Mouse (Mus musculus) stomach, embryonic 15.5 days (tissue): ENCODE measurements around the gene Kansl1. TPM values are rescaled to one million over a fixed set of nuclear protein-coding genes. Genes with fewer than 3 reads are reported as not detected.

Source experiments
- ATAC-seq: fragments of 200-750 bp; cut with Nextera tagmentation; 2 replicates; pipeline ENCODE4 v1.8.0; 2017; ENCODE audit warnings: low read depth, moderate number of reproducible peaks, moderate TSS enrichment; ENCODE audit not compliant: insufficient read depth, low FRiP score
- H3K27ac ChIP-seq: fragments of 300-500 bp; sonication (generic); 2 replicates; pipeline ENCODE4 v1.5.1; 2015; ENCODE audit warnings: mild to moderate bottlenecking, inconsistent platforms
- H3K27me3 ChIP-seq: fragments of 300-500 bp; sonication (generic); replicated peaks from 2 replicates; pipeline ENCODE4 v1.6.1; 2015; ENCODE audit warnings: inconsistent platforms
- H3K36me3 ChIP-seq: fragments of 300-500 bp; sonication (generic); 2 replicates; pipeline ENCODE4 v1.6.1; 2015; ENCODE audit warnings: inconsistent platforms
- H3K4me1 ChIP-seq: fragments of 300-500 bp; sonication (generic); 2 replicates; pipeline ENCODE4 v1.6.1; 2015; ENCODE audit warnings: inconsistent platforms
- H3K4me2 ChIP-seq: fragments of 300-500 bp; sonication (generic); 2 replicates; pipeline ENCODE4 v1.6.1; 2015; ENCODE audit warnings: mild to moderate bottlenecking, inconsistent platforms
- H3K4me3 ChIP-seq: fragments of 300-500 bp; sonication (generic); replicated peaks from 2 replicates; pipeline ENCODE4 v1.5.1; 2015; ENCODE audit warnings: inconsistent platforms
- H3K9ac ChIP-seq: fragments of 300-500 bp; sonication (generic); 2 replicates; pipeline ENCODE4 v1.6.1; 2015; ENCODE audit warnings: inconsistent platforms
- H3K9me3 ChIP-seq: fragments of 300-500 bp; sonication (generic); 2 replicates; pipeline ENCODE4 v1.6.1; 2016; ENCODE audit warnings: inconsistent platforms
- WGBS: fragments of 180-500 bp; shearing (Covaris S2); methylation state at CpG from one replicate; pipeline ENCODE4 v1.1.7; 2015; 5-methylcytosine and 5-hydroxymethylcytosine counted together
- polyA plus RNA-seq: library from polyadenylated mRNA; unstranded; fragments of >200 nt; fragmentation: Nextera tagmentation; extraction: Ambion mirVana; gene quantifications from 2 replicates; pipeline ENCODE4 v1.2.1, GENCODE M21; 2015

Gene Kansl1
- 16.6 and 19.1 TPM in 2 replicates for polyA plus RNA-seq

GRCm38 (mm10) chr11:104468751-104469268 lies at the start of gene Kansl1:
Gene Kansl1 (minus strand): TSS chr11:104468861.
- Histone ChIP-seq H3K9me3 (no peaks in the 10 kb centered on the region), H3K4me2 (peak within 1 kb of the TSS; percentile 84), H3K4me1 (peaks cover 9% of the 10 kb centered on the region; the same call in 1 of the 2 replicates), H3K9ac (peak within 1 kb of the TSS; percentile 86), H3K27ac (peak within 1 kb of the TSS; percentile 57), H3K27me3 (no peaks in the 10 kb centered on the region), H3K36me3 (no peaks in the 10 kb centered on the region), H3K4me3 (peak within 1 kb of the TSS; percentile 97)
- ATAC-seq, result peak; percentile 67
- WGBS, result 0% methylated on average over 62 of the region's 69 CpGs

DNA sequence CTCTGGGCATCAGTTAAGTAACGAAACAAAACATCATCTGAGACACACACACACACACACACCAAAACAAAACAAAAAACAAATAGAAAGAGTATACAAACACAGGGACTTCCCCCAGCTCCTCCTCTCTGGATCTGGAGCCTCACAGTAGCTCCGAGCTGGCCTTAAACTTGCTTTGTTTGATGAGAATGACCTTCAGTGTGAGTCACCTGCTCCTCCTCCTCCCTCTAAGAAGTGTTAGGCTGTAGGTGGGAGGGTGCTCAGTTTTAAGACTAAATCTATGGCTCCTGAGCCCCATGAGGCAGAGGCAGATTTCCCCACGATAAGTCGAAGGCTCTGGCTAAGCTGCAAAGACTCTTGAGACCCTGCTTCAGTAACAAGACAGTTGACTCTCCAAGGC lies 43.8 kb upstream of the Kansl1 start:
- no peak for ATAC-seq
- H3K36me3 ChIP-seq, result peaks cover 35% of the 10 kb centered on the region
- no peaks in the 10 kb centered on the region for H3K27me3 ChIP-seq
- 82% methylated on average over 4 of the region's 4 CpGs for WGBS
- H3K27ac ChIP-seq, result no peak overlapping the region
- no peak overlapping the region for H3K9ac ChIP-seq
- H3K9me3 ChIP-seq, result no peaks in the 10 kb centered on the region
- H3K4me2 ChIP-seq, result no peak overlapping the region
- no peaks in the 10 kb centered on the region for H3K4me1 ChIP-seq
- no peak overlapping the region for H3K4me3 ChIP-seq

DNA sequence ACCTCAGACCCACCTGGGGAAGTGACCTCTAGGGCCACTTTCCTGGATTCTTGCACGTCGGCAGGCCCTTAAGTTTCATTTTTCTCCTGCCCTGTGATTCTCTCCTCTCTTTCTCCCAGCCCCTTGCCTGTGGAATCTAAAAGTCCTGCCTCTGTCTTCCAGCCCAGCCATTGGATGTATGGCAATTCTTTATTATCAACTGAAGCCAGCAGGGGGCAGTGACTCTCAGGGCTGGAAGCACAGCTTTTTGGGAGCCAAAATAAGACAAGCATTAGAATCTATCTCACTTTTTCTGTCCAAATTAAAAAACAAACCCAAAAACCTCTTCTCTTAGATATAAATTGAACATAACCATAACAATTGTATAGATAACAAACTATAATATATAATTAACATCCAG lies 41.9 kb upstream of the Kansl1 start:
- Histone ChIP-seq H3K4me2 (no peak overlapping the region), H3K9ac (no peak overlapping the region), H3K4me1 (no peaks in the 10 kb centered on the region), H3K27ac (no peak overlapping the region), H3K4me3 (no peak overlapping the region), H3K27me3 (no peaks in the 10 kb centered on the region), H3K9me3 (no peaks in the 10 kb centered on the region), H3K36me3 (peaks cover 35% of the 10 kb centered on the region)
- ATAC-seq, result no peak
- WGBS, result 88% methylated on average over 2 of the region's 2 CpGs

- peaks cover 38% of the 10 kb centered on the region for H3K36me3 ChIP-seq
- H3K9me3 ChIP-seq, result no peaks in the 10 kb centered on the region
- ATAC-seq, result no peak
- no peak overlapping the region for H3K4me3 ChIP-seq
- H3K4me1 ChIP-seq, result no peaks in the 10 kb centered on the region
- no peak overlapping the region for H3K4me2 ChIP-seq
- H3K9ac ChIP-seq, result no peak overlapping the region
- no peaks in the 10 kb centered on the region for H3K27me3 ChIP-seq
- 79% methylated on average over 4 of the region's 4 CpGs for WGBS
- H3K27ac ChIP-seq, result no peak overlapping the region
These were observed 39.8 kb upstream of the Kansl1 start for GRCm38 (mm10) chr11:104508455-104508854.

DNA sequence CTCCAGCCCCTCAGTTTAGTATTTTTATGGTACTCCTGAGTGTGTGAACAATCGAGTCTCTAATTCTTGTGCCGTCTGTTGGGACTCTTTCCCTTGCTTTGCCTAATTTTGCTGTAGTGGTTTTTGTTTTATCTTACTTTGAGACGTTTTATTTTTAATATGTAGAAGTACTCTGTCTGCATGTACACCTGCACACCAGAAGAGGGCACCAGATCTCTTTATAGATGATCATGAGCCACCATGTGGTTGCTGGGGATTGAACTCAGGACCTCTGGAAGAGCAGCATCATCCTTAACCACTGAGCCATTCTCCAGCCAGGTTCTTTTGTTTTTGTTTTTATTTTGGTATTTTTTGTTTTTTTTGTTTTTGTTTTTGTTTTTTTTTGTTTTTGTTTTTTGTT lies 19.6 kb upstream of the Kansl1 start:
- Histone ChIP-seq H3K4me2 (no peak overlapping the region), H3K9ac (no peak overlapping the region), H3K4me1 (no peaks in the 10 kb centered on the region), H3K4me3 (no peak overlapping the region), H3K27me3 (no peaks in the 10 kb centered on the region), H3K36me3 (no peaks in the 10 kb centered on the region), H3K27ac (no peak overlapping the region), H3K9me3 (no peaks in the 10 kb centered on the region)
- no peak for ATAC-seq
- WGBS, result 77% methylated on average over 3 of the region's 3 CpGs

- Histone ChIP-seq H3K27me3 (no peaks in the 10 kb centered on the region), H3K4me2 (no peak overlapping the region), H3K4me3 (no peak overlapping the region), H3K36me3 (no peaks in the 10 kb centered on the region), H3K9ac (no peak overlapping the region), H3K4me1 (no peaks in the 10 kb centered on the region), H3K9me3 (no peaks in the 10 kb centered on the region), H3K27ac (no peak overlapping the region)
- ATAC-seq, result no peak
- WGBS, result 89% methylated on average over 8 of the region's 8 CpGs
These were observed 13.3 kb upstream of the Kansl1 start for GRCm38 (mm10) chr11:104481971-104482370.

DNA sequence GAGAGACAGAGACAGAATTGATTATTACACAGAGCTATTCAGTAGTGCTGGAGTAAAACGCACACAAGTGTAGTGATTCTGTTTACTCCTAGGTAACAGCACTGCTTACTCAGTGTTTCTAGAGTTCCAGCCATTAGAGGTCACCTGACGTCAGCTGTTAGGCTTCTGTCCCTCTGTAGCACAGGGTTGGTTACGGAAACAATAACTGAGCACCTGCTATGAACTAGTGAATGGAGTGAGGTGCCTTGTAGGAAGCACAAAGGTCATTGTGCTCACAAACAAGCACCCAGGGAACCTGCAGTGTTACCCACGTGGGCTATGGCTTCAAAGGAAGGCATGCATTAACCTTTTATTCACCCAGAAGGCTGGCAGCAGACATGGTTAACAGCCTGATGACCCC lies 10.8 kb upstream of the Kansl1 start:
- Histone ChIP-seq H3K4me1 (no peaks in the 10 kb centered on the region), H3K27me3 (no peaks in the 10 kb centered on the region), H3K9ac (no peak overlapping the region), H3K4me2 (no peak overlapping the region), H3K27ac (no peak overlapping the region), H3K36me3 (no peaks in the 10 kb centered on the region), H3K9me3 (no peaks in the 10 kb centered on the region), H3K4me3 (no peak overlapping the region)
- no peak for ATAC-seq
- 55% methylated on average over 4 of the region's 4 CpGs for WGBS

GRCm38 (mm10) chr11:104469371-104469835 lies 742 bp upstream of the Kansl1 start:
- Histone ChIP-seq H3K4me1 (peaks cover 9% of the 10 kb centered on the region; the same call in 1 of the 2 replicates), H3K9me3 (no peaks in the 10 kb centered on the region), H3K27me3 (no peaks in the 10 kb centered on the region), H3K4me3 (peak overlapping the region; percentile 97), H3K4me2 (peak overlapping the region; percentile 84), H3K36me3 (no peaks in the 10 kb centered on the region), H3K27ac (no peak overlapping the region; the same call in 1 of the 2 replicates), H3K9ac (peak overlapping the region; percentile 86)
- 1% methylated on average over 18 of the region's 19 CpGs for WGBS
- peak; percentile 100 for ATAC-seq

DNA sequence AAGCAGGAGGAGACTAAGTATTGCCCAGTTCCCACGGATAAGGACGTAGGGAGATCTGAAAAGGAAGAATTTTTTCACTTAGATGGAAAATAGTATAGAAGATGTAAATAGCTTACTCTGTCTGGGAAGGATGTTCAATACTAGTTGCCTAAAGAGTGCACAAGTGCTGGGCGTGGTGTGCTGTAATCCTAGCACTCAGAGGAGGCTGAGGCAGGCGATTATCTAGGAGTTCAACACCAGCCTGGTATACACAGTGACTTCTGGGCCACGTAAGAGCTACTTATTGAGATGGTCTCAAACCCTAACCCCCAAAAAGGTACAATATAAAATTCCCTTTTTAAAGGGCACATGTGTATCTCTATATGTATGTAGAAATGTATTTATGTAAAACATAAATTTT lies 963 bp downstream of the Kansl1 start:
- Histone ChIP-seq H3K4me1 (peaks cover 9% of the 10 kb centered on the region; the same call in 1 of the 2 replicates), H3K36me3 (no peaks in the 10 kb centered on the region), H3K9ac (no peak overlapping the region), H3K27me3 (no peaks in the 10 kb centered on the region), H3K9me3 (no peaks in the 10 kb centered on the region), H3K4me3 (no peak overlapping the region), H3K27ac (no peak overlapping the region), H3K4me2 (no peak overlapping the region)
- ATAC-seq, result no peak
- WGBS, result 75% methylated on average over 5 of the region's 5 CpGs

GRCm38 (mm10) chr11:104461551-104461950 lies 7.1 kb downstream of the Kansl1 start:
- no peak overlapping the region for H3K27ac ChIP-seq
- no peaks in the 10 kb centered on the region for H3K36me3 ChIP-seq
- no peak for ATAC-seq
- H3K4me2 ChIP-seq, result no peak overlapping the region
- no peaks in the 10 kb centered on the region for H3K4me1 ChIP-seq
- no peaks in the 10 kb centered on the region for H3K27me3 ChIP-seq
- no peak overlapping the region for H3K9ac ChIP-seq
- no peak overlapping the region for H3K4me3 ChIP-seq
- H3K9me3 ChIP-seq, result no peaks in the 10 kb centered on the region

- no peaks in the 10 kb centered on the region for H3K36me3 ChIP-seq
- H3K27ac ChIP-seq, result no peak overlapping the region
- no peaks in the 10 kb centered on the region for H3K27me3 ChIP-seq
- ATAC-seq, result no peak
- no peak overlapping the region for H3K4me2 ChIP-seq
- H3K9me3 ChIP-seq, result no peaks in the 10 kb centered on the region
- no peak overlapping the region for H3K9ac ChIP-seq
- no peaks in the 10 kb centered on the region for H3K4me1 ChIP-seq
- no peak overlapping the region for H3K4me3 ChIP-seq
- WGBS, result 94% methylated on average over 2 of the region's 2 CpGs
These were observed 9.0 kb downstream of the Kansl1 start for GRCm38 (mm10) chr11:104459671-104460070.

- no peaks in the 10 kb centered on the region for H3K9me3 ChIP-seq
- WGBS, result 64% methylated on average over 2 of the region's 2 CpGs
- H3K27ac ChIP-seq, result no peak overlapping the region
- no peaks in the 10 kb centered on the region for H3K27me3 ChIP-seq
- no peak for ATAC-seq
- H3K36me3 ChIP-seq, result no peaks in the 10 kb centered on the region
- no peak overlapping the region for H3K4me2 ChIP-seq
- H3K4me3 ChIP-seq, result no peak overlapping the region
- H3K9ac ChIP-seq, result no peak overlapping the region
- H3K4me1 ChIP-seq, result no peaks in the 10 kb centered on the region
These were observed 10.2 kb downstream of the Kansl1 start for GRCm38 (mm10) chr11:104458507-104458906.

DNA sequence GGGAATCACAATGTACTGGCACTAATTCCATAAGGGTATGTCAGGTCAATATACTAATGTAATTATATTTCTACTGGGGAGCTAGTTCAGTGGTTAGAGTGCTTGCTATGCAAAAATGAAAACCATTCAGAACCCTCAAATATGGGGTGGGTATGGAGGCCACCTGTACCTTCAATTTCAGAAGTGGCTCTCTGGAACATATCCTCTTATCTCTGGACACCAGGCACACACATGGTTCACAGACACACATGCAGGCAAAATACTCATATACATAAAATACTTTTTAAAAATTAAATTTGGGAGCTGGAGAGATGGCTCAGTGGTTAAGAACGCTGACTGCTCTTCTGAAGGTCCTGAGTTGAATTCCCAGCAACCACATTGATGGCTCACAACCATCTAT lies 16.0 kb downstream of the Kansl1 start:
- 92% methylated on average over 1 of the region's 1 CpGs for WGBS
- Histone ChIP-seq H3K4me3 (no peak overlapping the region), H3K9ac (no peak overlapping the region), H3K27me3 (no peaks in the 10 kb centered on the region), H3K4me1 (no peaks in the 10 kb centered on the region), H3K4me2 (no peak overlapping the region), H3K27ac (no peak overlapping the region), H3K9me3 (no peaks in the 10 kb centered on the region), H3K36me3 (no peaks in the 10 kb centered on the region)
- no peak for ATAC-seq
